Mouse (Mus musculus) kidney, embryonic 15.5 days (tissue): ENCODE results near the gene Med9. TPM values are rescaled to one million over a fixed set of nuclear protein-coding genes. Genes with fewer than 3 reads are reported as not detected.

ENCODE experiments used
- ATAC-seq: fragments of 200-750 bp; cut with Nextera tagmentation; replicated peaks from 2 replicates; pipeline ENCODE4 v1.8.0; 2017; ENCODE audit warnings: moderate TSS enrichment; ENCODE audit not compliant: low FRiP score
- H3K27ac ChIP-seq: fragments of 300-500 bp; sonication (generic); 2 replicates; pipeline ENCODE4 v1.5.1; 2015; ENCODE audit warnings: mild to moderate bottlenecking, inconsistent platforms
- H3K27me3 ChIP-seq: fragments of 300-500 bp; sonication (generic); 2 replicates; pipeline ENCODE4 v1.6.1; 2015; ENCODE audit warnings: inconsistent platforms
- H3K36me3 ChIP-seq: fragments of 300-500 bp; sonication (generic); 2 replicates; pipeline ENCODE4 v1.6.1; 2015; ENCODE audit warnings: inconsistent platforms
- H3K4me1 ChIP-seq: fragments of 300-500 bp; sonication (generic); 2 replicates; pipeline ENCODE4 v1.6.1; 2015; ENCODE audit warnings: inconsistent platforms
- H3K4me2 ChIP-seq: fragments of 300-500 bp; sonication (generic); 2 replicates; pipeline ENCODE4 v1.6.1; 2015; ENCODE audit warnings: moderate library complexity, mild to moderate bottlenecking, inconsistent platforms
- H3K4me3 ChIP-seq: fragments of 300-500 bp; sonication (generic); replicated peaks from 2 replicates; pipeline ENCODE4 v1.5.1; 2015; ENCODE audit warnings: mild to moderate bottlenecking, inconsistent platforms
- H3K9ac ChIP-seq: fragments of 300-500 bp; sonication (generic); 2 replicates; pipeline ENCODE4 v1.6.1; 2015; ENCODE audit warnings: mild to moderate bottlenecking, inconsistent platforms
- H3K9me3 ChIP-seq: fragments of 300-500 bp; sonication (generic); replicated peaks from 2 replicates; pipeline ENCODE4 v1.6.1; 2016; ENCODE audit warnings: inconsistent platforms
- WGBS: fragments of 180-500 bp; shearing (Covaris S2); methylation state at CpG from one replicate; pipeline ENCODE4 v1.1.7; 2015; ENCODE audit warnings: mixed read lengths; 5-methylcytosine and 5-hydroxymethylcytosine counted together
- polyA plus RNA-seq: library from polyadenylated mRNA; unstranded; fragments of >200 nt; fragmentation: Nextera tagmentation; extraction: Ambion mirVana; gene quantifications from 2 replicates; pipeline ENCODE4 v1.2.1, GENCODE M21; 2015

Gene Med9
- 45.7 and 46.5 TPM in 2 replicates for polyA plus RNA-seq

DNA sequence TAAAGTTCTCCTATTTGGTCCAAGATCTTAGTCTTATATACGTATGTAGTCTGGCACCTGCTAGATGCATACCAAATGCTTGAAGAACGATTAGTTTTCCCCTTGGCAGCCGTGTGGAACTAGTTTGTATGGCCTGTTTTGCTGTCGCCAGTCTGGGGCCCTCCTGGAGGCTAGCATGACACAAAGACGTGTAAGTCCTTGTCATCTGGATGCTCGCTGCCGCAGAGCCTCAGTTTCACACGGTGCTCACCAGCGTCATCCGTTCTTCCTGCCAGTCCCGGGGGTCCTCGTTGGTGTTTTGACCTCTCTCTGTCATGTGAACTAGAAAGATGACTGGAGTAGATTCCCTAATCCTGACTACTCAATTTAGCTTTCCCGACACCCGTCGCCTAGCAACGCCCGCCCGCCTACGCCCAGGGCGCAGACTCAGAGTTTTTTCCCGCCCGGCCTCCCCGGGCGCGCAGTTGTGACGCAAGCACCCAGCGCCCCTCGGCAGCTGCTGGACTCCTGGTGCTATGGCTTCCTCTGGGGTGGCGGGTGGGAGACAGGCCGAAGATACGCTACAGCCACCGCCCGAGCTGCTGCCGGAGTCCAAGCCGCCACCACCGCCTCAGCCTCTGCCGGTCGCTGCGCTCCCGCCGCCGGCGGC is at the start of gene Med9:
TSS of gene Med9 (plus strand) at position 455 of the 649 bp plus-strand sequence.
- peak within 1 kb of the TSS; percentile 71 for H3K4me2 ChIP-seq
- peaks cover 6% of the 10 kb centered on the region; the same call in 1 of the 2 replicates for H3K36me3 ChIP-seq
- H3K27ac ChIP-seq: peak within 1 kb of the TSS; percentile 85
- H3K27me3 ChIP-seq: no peaks in the 10 kb centered on the region
- H3K4me1 ChIP-seq: peaks cover 19% of the 10 kb centered on the region
- no peaks in the 10 kb centered on the region for H3K9me3 ChIP-seq
- peak within 1 kb of the TSS; percentile 94 for H3K9ac ChIP-seq
- ATAC-seq: peak; percentile 96
- H3K4me3 ChIP-seq: peak within 1 kb of the TSS; percentile 83
- WGBS: under 1% methylated on average over 43 of the region's 43 CpGs

DNA sequence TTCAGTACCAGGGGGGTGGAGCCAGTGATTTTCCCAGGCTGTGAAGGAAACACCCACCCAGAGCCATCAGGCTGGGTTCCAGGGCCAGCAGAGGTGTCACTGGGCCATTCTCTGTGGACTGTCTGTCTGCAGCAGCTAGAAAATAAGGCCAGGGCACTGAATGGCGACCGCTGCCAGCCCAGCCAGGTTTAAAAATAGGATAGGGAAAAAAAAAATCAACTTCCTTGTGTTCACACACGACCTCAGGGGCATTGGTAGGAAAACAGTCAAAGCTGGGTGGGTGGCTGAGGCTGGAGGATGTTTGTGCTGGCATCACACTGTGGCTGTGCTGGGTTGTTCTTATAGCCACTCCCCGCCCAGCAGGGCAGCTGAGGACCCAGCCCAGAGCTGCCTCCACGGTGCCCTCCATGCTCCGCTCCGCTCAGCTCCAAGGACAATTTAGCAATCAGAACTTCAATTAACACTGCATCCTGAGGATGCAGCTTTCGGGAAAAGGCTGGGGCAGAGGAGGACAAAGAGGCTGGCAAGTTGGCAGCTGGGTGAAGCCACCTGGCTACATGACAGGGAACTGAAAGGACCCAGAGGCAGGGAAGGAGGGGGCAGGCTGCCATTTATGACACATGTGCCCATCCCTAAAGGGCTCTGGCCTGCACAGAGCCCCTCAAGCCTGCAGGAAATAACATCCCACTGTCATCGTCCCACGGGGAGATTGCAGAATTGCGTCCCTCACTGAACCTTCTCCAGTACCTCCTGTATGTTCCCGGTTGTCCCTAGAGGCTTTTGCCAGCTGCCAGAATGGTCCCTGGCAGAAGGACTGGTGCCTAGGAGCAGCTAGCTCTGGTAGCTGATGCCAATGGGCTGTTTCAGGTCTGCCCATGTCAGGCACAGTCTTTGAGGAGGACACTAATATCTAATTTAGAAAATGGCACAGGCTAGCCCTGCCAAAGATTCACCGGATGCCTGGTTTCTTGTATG is 48.0 kb upstream of the Med9 start:
- H3K36me3 ChIP-seq: no peaks in the 10 kb centered on the region
- no peak overlapping the region; the same call in 1 of the 2 replicates for H3K27ac ChIP-seq
- H3K4me2 ChIP-seq: no peak overlapping the region
- H3K4me3 ChIP-seq: no peak overlapping the region
- WGBS: 50% methylated on average over 13 of the region's 13 CpGs
- peaks cover 22% of the 10 kb centered on the region for H3K4me1 ChIP-seq
- H3K27me3 ChIP-seq: no peaks in the 10 kb centered on the region
- H3K9ac ChIP-seq: no peak overlapping the region
- H3K9me3 ChIP-seq: no peaks in the 10 kb centered on the region
- ATAC-seq: no peak

DNA sequence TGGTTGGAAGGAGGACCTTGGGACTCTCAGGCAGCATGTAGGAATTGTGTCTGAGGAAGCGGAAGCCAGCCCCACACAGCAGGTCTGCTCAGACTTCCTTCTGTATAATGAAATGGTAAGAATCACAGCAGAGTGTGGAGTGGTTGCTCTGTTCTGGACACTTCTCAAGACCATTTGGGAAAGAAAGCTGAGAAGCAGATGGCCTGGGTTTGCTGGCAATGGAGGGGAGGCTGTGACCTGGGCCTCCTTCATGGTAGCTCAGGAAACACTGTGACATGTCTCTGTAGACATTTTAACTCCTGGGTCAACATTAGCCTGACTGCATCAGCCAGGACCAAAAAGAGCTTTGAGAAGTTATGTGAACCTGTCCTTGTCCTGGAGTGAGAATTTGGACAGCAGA is 47.0 kb upstream of the Med9 start:
- 77% methylated on average over 1 of the region's 1 CpGs for WGBS
- Histone ChIP-seq H3K4me3 (no peak overlapping the region), H3K36me3 (no peaks in the 10 kb centered on the region), H3K27ac (0 out of 2 replicates have a peak overlapping the region, but pooled peaks have one; percentile 18), H3K9ac (no peak overlapping the region), H3K9me3 (no peaks in the 10 kb centered on the region), H3K27me3 (no peaks in the 10 kb centered on the region), H3K4me2 (no peak overlapping the region), H3K4me1 (peaks cover 13% of the 10 kb centered on the region; the same call in 1 of the 2 replicates)
- ATAC-seq: no peak

- H3K36me3 ChIP-seq: no peaks in the 10 kb centered on the region
- peak overlapping the region; percentile 60 for H3K27ac ChIP-seq
- no peak overlapping the region for H3K9ac ChIP-seq
- no peaks in the 10 kb centered on the region for H3K27me3 ChIP-seq
- H3K4me2 ChIP-seq: no peak overlapping the region
- WGBS: 63% methylated on average over 8 of the region's 8 CpGs
- ATAC-seq: no peak
- H3K4me3 ChIP-seq: no peak overlapping the region
- H3K4me1 ChIP-seq: peaks cover 13% of the 10 kb centered on the region; the same call in 1 of the 2 replicates
- H3K9me3 ChIP-seq: no peaks in the 10 kb centered on the region
Observed at GRCm38 (mm10) chr11:59902045-59902726, 45.8 kb upstream of the Med9 start.

DNA sequence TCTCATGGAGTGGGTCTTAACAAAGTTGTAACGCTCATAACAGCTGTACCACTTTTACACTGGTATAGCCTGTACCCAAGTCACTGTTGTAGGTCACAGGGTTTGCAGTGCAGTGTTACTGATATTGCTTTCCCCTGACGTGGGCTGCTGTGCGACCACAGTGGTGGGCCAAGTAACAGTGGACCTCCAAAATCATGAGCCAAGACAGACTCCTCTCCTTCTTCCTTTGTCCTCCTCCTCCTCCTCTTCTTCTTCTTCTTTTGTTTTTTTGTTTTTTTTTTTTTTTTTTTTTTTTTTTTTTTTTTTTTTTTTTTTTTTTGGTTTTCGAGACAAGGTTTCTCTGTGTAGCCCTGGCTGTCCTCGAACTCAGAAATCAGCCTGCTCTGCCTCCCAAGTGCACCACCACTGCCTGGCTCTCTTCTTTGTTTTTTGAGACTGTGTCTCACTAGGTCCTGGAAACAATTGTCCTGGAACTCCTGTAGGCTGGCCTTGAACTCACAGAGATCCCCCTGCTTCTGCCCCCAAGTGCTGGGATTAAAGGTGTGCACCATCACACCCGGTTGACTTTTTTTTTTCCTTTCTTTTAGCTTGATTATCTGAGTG is 41.4 kb upstream of the Med9 start:
- ATAC-seq: no peak
- 90% methylated on average over 6 of the region's 6 CpGs for WGBS
- peaks cover 22% of the 10 kb centered on the region for H3K4me1 ChIP-seq
- no peak overlapping the region for H3K4me2 ChIP-seq
- no peaks in the 10 kb centered on the region for H3K27me3 ChIP-seq
- no peak overlapping the region for H3K4me3 ChIP-seq
- H3K9ac ChIP-seq: no peak overlapping the region
- no peaks in the 10 kb centered on the region for H3K36me3 ChIP-seq
- H3K27ac ChIP-seq: no peak overlapping the region
- no peaks in the 10 kb centered on the region for H3K9me3 ChIP-seq

DNA sequence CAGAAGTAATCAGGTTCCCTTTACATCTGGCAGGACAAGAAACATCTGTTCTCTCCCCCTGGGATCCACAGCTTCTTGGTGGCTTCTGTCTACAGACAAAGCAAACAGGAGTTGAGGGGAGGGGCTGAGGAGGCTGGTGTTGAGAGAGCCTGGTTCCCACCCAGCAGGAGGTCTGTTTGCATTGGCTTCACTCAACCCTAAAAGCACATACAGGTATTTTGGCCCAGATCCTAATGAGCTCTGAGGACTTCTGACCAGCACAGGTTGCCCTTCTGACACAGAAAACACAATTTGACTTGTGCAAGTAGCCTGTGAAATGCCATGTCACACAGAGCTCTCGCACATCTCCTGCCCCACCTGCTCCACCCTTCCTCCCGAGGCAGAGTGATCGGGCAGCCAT is 39.6 kb upstream of the Med9 start:
- ATAC-seq: no peak
- Histone ChIP-seq H3K9ac (no peak overlapping the region), H3K27me3 (no peaks in the 10 kb centered on the region), H3K36me3 (no peaks in the 10 kb centered on the region), H3K4me3 (no peak overlapping the region), H3K9me3 (no peaks in the 10 kb centered on the region), H3K27ac (no peak overlapping the region), H3K4me2 (no peak overlapping the region), H3K4me1 (peaks cover 21% of the 10 kb centered on the region)
- WGBS: 41% methylated on average over 3 of the region's 3 CpGs

GRCm38 (mm10) chr11:59910586-59910985 is 37.4 kb upstream of the Med9 start:
- Histone ChIP-seq H3K27me3 (no peaks in the 10 kb centered on the region), H3K36me3 (no peaks in the 10 kb centered on the region), H3K9ac (no peak overlapping the region), H3K9me3 (no peaks in the 10 kb centered on the region), H3K4me1 (peaks cover 21% of the 10 kb centered on the region), H3K27ac (no peak overlapping the region), H3K4me2 (no peak overlapping the region), H3K4me3 (no peak overlapping the region)
- no peak for ATAC-seq

DNA sequence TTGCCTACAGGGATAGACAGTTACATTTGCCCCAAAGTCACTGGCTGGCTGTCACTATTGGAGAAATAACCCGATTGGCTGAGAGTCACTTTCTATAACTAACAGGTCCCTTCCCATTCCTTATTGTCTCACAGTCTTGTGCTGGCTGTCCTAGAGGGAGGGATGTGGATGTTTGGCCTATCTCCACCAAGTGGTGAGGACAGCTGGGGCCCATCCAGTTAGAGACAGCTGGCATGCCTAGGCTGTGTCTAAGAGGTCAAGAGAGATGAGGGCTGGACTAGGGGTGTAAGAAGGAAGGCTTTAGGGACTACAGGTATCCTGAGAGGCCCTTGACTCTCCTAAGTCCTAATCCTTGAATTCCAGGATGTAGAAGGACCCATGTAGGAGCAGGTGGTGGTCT is 36.5 kb upstream of the Med9 start:
- no peak overlapping the region for H3K9ac ChIP-seq
- H3K27me3 ChIP-seq: no peaks in the 10 kb centered on the region
- ATAC-seq: no peak
- 76% methylated on average over 1 of the region's 1 CpGs for WGBS
- no peak overlapping the region for H3K27ac ChIP-seq
- no peak overlapping the region for H3K4me3 ChIP-seq
- H3K4me2 ChIP-seq: no peak overlapping the region
- peaks cover 21% of the 10 kb centered on the region for H3K4me1 ChIP-seq
- no peaks in the 10 kb centered on the region for H3K36me3 ChIP-seq
- H3K9me3 ChIP-seq: no peaks in the 10 kb centered on the region

GRCm38 (mm10) chr11:59913702-59914101 is 34.3 kb upstream of the Med9 start:
- no peaks in the 10 kb centered on the region for H3K36me3 ChIP-seq
- WGBS: 73% methylated on average over 4 of the region's 4 CpGs
- no peak overlapping the region for H3K4me3 ChIP-seq
- H3K4me2 ChIP-seq: no peak overlapping the region
- no peak overlapping the region for H3K9ac ChIP-seq
- no peaks in the 10 kb centered on the region for H3K27me3 ChIP-seq
- no peaks in the 10 kb centered on the region for H3K9me3 ChIP-seq
- H3K4me1 ChIP-seq: peaks cover 15% of the 10 kb centered on the region
- H3K27ac ChIP-seq: no peak overlapping the region
- no peak for ATAC-seq

GRCm38 (mm10) chr11:59918014-59918413 is 30.0 kb upstream of the Med9 start:
- Histone ChIP-seq H3K4me2 (no peak overlapping the region), H3K27me3 (no peaks in the 10 kb centered on the region), H3K4me1 (peaks cover 16% of the 10 kb centered on the region), H3K36me3 (no peaks in the 10 kb centered on the region), H3K4me3 (no peak overlapping the region), H3K9me3 (no peaks in the 10 kb centered on the region), H3K27ac (no peak overlapping the region), H3K9ac (no peak overlapping the region)
- WGBS: 31% methylated on average over 4 of the region's 4 CpGs
- no peak for ATAC-seq

DNA sequence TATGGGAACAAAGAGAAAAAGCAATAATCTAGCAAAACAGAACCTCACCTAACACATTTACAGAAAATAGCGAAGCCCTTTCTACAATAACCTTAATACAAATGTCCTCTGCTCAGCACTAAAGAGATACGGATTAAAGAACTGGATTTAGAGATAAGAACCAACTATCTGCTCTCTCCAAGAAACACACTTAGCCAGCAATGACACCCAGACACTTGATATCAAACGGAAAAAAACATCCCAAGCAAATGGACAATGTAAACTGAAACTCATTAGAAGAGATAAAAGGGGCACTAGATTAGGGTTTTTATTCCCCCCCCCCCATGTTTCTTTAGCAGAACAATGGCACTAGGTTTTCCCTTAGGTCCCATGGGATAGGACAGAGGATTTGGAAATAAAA is 28.6 kb upstream of the Med9 start:
- no peak overlapping the region for H3K9ac ChIP-seq
- no peak overlapping the region for H3K4me3 ChIP-seq
- no peak overlapping the region for H3K27ac ChIP-seq
- H3K9me3 ChIP-seq: no peaks in the 10 kb centered on the region
- WGBS: 78% methylated on average over 3 of the region's 3 CpGs
- H3K4me1 ChIP-seq: peaks cover 16% of the 10 kb centered on the region
- no peaks in the 10 kb centered on the region for H3K27me3 ChIP-seq
- no peaks in the 10 kb centered on the region for H3K36me3 ChIP-seq
- no peak overlapping the region for H3K4me2 ChIP-seq
- no peak for ATAC-seq
